Mouse (Mus musculus): ENCODE results near the gene Prorsd1.
"Not testable (repeated sequence)": the region's sequence is repeated elsewhere in the genome, so short reads cannot be mapped to it uniquely, and the experiment has no call there.

Prorsd1 gene

DNA sequence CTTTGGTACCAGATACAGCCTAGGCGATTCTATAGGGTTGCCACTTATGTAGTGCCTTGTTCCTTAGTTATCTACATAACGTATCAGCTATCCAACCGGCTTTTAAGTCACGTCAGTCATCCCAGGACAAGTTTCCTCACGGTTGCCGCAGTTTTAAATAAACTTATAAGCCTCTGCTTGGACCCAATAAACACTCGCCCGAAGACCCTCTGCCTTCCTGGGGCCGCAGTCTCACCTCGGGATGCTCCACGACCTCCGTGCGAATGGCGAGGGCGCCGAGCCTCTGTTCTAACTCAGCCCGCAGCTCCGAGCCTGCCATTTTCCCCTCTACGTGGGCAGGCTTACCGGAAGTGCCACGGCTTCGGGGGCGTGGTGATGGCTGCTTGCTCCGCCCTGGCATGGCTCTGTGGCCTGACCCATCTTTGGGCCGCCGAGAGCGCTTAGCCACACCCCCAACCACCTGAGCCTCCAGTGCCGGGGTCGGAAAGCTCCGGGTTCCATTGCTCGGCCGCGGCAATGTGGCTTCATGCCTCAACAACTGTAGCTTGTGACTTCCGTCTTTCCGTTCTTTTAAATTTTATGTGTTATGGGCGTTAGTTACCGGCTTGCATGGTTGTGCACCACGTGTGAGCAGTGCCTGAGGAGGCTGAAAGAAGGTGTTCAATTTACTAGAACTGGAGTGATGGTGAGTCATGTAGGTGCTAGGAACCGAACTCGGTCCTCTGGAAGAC lies at the start of gene Prorsd1:
Gene Prorsd1 (minus strand): TSS at position 352 of the 731 bp plus-strand sequence.
- peak; percentile 77 to 85 for DNase-seq (ENCODE audit: low read depth in 1 of 2, low spot score in 2 of 2)

DNA sequence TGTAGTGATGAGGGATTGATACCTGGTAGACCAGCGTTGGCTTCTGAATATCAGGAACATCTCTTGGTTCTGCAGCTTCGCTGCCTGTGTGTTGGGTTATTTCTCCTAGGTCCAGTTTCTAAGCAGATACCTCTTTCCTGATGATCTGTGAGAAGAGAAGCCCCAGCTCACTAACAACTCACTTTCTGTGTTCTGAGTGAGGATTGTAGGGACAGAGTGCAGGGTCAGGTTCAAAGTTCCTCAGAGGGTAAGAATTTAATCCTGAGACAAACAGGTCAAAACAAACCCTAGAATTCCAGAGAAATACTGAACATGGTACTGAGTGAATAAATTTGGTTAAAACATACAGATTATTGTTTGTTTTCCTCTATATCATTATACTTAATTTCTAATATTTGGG lies 48.6 kb upstream of the Prorsd1 start:
- no peak for DNase-seq (ENCODE audit: low read depth in 1 of 2, low spot score in 2 of 2)

DNA sequence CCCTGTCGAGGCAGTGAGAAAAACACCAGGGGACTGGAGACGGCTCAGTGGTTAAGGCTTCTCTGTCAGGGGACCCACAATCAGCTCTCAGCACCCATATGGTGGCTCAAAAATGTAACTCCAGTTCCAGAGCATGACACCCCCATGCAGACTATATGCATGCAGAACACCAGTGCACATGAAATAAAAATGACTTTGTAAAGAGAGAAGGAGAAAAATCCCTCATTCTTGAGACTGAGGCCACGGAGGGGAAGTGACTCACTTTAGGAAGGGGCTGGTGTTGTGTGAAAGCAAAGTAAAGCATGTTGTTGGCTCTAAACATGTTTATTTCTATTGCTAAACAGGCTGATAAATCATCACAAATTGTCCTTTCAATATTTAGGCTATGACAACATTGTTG lies 46.2 kb upstream of the Prorsd1 start:
- DNase-seq (ENCODE audit: low read depth in 1 of 2, low spot score in 2 of 2): no peak

DNA sequence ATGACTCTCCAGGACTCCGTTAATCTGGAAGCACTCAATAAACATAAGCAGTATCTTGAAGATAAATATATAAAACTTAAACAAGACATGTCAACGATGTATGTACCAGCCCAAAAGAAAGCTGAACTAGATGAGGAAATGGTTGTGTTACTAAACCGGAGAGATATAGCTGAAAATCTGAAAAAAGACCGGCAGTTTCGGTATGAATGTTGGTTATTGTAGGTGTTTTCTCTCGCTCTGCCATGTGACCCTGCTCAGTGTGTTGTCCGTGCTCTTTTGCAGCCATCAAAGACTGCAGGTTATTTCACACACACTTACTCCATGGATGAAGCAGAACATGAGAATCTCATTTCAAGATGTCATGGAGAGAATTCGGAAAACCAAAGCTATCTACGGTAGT lies 45.6 kb upstream of the Prorsd1 start:
- no peak for DNase-seq (ENCODE audit: low read depth in 1 of 2, low spot score in 2 of 2)

DNA sequence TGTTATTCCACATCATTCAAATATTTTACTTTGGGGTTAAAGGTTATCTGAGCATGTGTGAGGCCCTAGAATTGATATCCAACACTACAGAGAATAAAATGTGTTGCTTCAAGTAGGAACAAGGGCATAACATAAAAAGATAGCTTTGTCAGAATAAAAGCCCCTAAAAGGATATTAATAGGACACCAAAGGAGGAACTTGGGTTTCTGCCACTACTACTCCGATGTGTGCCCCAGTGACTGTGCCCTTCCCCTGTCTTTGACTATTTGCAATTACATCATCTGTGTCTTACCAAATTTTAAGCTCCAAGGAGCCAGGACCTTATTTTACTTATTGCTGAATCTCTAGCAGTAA lies 34.6 kb upstream of the Prorsd1 start:
- peak in 1 of 2 experiments; percentile 9 for DNase-seq (ENCODE audit: low read depth in 1 of 2, low spot score in 2 of 2)

DNA sequence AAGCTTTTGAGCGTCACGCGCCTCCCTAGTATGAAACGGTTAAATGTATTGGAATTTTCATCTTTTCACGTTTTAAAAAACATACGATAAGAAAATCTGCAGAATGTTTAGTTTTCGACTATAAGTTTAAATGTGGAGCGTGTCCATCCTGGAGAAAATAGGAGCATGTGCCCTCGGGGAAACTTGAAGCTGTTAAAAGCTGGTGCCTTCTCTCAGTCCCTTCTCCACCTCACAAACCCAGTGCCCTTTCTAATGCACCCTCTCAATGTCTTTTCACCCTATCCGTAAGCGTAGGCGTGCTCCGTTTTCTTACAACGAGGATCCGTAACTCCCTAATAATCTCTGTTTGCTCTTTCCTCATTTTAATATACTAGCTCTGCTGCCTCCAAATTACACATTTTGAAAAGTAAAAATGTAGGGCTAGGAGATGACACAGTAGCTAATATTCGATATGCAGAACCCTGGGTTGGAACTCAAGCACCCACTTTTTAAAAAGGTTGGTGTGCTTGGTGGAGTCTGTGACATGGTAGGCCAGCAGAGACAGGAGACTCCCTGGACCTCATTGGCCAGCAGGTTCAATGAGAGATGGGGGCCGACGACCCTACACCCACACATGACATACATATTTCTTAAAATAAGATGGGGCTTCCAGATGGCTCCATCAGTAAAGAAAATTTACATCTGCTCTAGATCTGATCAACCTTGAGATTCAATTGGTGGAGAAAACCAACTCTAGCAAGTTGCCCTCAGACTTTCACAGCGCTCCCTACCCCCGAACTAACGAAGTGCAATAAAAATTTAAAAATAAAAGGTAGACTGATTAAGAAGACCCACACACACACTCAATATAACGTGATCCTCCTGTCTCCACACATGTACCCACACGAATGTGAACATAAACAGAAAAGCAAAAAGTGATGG lies 33.9 kb upstream of the Prorsd1 start:
- no peak for DNase-seq (ENCODE audit: low read depth in 1 of 2, low spot score in 2 of 2)

DNA sequence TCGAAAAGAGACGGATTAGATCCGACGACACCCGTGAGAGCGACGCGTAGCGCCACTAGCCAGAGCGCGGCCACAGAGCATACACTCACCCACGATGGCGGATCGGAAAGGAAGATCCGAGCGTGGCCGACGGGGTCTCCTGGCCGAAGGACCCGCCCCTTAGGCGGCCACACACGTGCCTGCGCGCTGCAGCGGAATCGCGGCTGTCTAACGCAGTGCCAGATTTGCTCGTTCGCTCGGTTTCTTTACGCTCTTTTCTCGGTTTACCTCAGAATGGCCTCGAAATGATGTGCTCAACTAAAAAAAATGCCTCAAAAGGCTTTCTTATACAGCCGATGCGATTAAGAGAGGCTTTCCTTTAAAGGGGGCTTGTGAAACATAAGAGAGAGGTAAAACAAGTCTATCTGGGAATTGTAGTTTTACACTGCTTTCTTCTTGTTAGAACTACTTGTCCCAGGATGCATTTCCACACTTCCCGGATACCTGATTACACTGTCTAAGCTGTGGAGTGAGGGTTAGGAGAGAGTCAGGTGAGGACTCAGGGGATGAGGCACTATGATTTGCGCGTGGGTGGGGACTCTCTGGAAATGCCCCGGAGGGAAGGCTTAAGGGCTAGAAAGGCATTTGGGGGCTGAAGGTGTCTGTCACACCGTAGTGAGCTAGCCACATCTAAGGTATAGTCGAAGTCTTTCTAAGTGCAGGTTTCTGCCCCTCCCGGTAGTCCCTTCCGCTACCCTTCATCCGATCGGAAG lies 33.1 kb upstream of the Prorsd1 start, which contains the start of the genes Clhc1 and Rps27a:
Gene Clhc1 (plus strand): TSS at position 199 of the 752 bp plus-strand sequence.
Gene Rps27a (minus strand): TSS at position 358 of the 752 bp plus-strand sequence.
- peak; percentile 76 to 91 for DNase-seq (ENCODE audit: low read depth in 1 of 2, low spot score in 2 of 2)

DNA sequence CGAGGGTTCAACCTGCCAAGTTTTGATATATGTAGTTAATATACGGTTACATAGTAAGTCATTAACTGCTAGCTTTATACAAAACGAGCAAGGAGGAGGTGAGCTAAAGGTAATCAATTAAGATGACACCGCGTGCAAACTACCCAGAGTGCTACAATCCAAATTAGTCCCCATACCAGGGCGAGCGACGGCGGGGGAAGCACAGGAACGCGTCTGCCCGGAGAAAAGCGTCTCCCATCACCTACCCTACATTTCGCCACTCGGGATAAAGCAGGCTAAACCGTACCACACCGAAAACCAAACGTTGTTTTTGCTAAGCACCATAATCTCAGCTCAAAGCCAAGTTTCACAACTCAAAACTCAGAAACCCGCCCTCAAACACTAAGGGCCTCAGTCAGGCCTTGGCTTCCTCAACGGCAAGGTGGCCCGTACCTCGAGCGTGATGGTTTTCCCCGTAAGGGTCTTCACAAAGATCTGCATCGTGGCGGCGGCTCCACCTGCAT lies 32.5 kb upstream of the Prorsd1 start:
- no peak for DNase-seq (ENCODE audit: low read depth in 1 of 2, low spot score in 2 of 2)

DNA sequence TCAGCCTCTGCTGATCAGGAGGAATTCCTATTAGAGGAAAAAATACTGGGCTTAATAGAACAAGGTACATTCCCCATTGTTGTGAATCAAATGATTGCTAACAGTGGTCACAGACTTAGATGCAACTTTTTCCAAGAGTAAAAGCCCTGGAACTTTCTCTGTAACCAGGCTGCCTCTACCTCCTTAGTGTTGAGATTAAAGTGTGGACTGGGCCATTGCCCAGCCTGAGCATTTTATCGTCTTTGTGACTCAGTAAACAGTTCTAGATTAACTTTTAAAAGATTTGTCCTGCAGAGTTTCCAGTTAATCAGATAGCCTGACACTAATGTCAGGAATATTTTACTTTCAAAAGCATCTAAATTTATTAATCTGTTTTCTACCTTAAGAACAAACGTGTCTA lies 31.9 kb upstream of the Prorsd1 start:
- DNase-seq (ENCODE audit: low read depth in 1 of 2, low spot score in 2 of 2): no peak

DNA sequence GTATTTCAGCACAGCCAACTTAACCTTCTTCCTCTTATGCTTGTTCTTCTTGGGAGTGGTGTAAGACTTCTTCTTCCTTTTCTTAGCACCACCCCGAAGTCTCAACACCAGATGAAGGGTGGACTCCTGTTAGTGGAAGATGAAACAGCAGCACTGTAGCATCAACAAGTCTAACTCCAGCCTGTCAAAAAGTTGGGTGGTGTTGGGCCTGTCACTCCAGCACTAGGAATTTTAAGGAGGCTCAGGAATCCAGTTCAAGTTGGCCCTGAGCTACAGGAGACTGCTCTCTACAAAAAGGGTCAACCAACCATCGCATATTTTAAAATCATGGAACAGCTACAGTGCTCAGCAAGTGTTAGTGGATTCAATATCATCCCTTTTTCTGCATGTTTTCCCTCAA lies 31.5 kb upstream of the Prorsd1 start:
- not testable (repeated sequence) for DNase-seq (ENCODE audit: low read depth in 1 of 2, low spot score in 2 of 2)

DNA sequence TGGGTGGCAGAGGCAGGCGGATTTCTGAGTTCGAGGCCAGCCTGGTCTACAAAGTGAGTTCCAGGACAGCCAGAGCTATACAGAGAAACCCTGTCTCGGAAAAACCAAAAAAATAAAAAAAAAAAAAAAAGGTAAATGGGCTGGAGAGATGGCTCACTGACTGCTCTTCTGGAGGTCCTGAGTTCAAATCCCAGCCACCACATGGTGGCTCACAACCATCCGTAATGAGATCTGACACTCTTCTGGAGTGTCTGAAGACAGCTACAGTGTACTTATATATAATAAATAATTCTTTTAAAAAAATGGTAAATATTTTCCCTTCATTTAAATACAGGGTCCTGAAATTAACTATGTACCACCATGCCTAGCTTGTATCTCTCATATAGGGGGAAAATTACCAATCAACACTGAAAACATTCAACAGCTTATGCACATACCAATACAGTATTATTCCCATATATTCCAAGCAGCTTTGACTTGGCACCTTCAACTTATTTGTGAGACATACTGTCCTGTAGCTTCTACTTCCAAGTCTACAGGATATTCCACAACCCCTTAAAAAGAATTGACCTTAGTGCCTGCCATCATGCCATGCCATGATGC lies 30.4 kb upstream of the Prorsd1 start:
- not testable (repeated sequence) for DNase-seq (ENCODE audit: low read depth in 1 of 2, low spot score in 2 of 2)

DNA sequence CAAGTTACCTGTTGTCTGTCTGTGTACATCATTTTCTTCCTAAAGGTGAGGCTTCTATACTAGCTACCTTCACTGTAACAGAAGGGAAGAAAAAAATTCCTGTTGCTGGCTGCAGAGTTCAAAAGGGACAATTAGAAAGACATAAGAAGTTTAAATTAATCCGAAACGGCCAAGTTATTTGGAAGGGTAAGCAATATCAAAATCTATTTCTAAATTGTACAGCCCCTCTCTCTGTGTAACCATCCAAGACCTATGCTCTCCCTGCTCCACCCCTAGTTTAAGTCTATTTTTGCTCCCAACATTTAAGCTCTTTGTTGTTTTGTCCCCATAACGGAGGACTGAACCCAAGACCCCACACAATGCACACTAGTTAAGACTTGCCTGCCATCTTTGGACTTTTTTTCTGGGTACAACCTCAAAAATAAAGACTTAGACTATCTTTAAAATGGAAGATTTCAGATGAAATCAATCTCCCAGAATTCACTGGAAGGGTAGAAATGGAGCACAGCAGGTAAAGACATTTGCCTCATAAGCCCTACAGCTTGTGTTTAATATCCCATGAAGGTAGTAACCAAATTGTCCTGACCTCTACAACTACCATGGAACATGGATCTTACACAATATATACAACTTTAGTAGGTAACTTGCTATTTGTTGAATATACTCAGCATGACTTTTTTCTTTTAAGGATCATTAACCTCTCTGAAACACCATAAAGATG lies 29.6 kb upstream of the Prorsd1 start:
- no peak for DNase-seq (ENCODE audit: low read depth in 1 of 2, low spot score in 2 of 2)

DNA sequence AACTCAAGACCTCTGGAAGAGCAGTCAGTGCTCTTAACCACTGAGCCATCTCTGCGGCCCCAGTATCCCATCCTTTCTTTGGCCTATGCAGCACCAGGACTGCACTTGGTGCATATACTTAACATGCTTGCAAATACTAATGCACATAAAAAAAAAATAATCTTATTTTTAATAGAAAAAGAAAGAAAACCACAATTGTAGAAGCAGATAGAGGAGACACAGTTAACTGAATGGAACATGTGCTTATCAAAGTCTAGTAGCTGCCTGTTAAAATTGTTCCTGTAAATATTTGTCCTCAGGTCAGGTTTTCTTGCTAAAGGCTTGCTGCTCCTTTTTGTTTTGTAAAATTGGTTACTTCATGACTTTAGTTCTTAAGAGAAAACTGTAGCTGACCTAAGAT lies 23.4 kb upstream of the Prorsd1 start:
- DNase-seq (ENCODE audit: low read depth in 1 of 2, low spot score in 2 of 2): no peak

DNA sequence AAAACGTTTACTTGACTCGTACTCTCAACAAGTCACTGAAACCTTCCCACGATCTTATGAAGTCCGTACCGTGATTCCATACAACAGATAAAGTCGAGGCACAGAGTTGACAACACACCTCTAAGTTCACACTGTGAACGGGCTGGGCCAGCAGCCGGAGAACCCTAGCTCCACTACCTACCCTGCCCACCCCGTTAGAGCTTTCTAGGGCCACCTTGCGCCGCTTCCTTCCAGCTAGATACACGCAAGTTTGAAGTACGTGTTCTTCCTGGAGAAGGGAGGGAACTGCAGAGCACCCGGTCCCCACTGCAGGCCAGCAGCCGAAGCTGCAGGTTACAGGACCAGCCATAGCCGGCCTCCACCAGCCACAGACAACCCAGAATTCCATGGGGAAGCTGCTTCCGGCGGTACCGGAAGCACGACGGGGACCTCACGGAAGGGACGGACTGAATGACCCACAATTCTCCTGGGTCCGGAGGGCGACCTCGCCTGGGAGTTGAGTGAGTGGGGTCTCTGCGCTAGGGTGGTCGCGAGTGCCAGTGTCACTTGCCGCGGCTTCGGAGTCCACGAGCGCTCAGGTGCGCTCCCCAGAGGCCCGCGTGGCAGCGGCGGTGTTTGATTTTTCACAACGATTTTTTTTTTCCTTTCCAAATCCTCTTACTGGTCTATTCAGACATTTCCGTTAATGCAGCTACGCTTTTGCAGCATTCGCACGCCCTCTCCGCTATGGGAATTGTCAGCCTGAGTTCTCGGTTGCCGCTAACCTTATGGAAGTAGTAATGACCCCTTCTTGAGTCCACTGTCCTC lies 11.4 kb upstream of the Prorsd1 start, which contains the start of gene Mtif2:
Gene Mtif2 (plus strand): TSS at position 421 of the 807 bp plus-strand sequence.
- DNase-seq (ENCODE audit: low read depth in 1 of 2, low spot score in 2 of 2): peak; percentile 4 to 28

DNA sequence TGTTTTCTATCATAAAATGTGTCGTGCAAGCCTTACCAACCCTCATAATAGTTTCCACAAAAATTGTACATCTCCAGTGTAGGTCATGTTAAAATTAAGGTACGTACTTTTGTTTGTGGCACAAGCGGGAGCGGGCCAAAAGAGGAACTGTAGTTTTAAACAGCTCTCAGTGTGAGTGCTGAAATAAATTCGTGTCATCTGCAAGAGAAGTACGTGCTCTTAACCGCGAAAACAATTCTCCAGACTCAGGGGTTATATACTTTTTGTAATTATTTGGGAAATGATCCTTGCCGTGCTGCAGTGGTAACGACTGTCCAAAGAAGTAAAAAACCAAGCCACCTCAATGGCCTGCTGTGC lies 530 bp downstream of the Prorsd1 start:
- DNase-seq (ENCODE audit: low read depth in 1 of 2, low spot score in 2 of 2): no peak

DNA sequence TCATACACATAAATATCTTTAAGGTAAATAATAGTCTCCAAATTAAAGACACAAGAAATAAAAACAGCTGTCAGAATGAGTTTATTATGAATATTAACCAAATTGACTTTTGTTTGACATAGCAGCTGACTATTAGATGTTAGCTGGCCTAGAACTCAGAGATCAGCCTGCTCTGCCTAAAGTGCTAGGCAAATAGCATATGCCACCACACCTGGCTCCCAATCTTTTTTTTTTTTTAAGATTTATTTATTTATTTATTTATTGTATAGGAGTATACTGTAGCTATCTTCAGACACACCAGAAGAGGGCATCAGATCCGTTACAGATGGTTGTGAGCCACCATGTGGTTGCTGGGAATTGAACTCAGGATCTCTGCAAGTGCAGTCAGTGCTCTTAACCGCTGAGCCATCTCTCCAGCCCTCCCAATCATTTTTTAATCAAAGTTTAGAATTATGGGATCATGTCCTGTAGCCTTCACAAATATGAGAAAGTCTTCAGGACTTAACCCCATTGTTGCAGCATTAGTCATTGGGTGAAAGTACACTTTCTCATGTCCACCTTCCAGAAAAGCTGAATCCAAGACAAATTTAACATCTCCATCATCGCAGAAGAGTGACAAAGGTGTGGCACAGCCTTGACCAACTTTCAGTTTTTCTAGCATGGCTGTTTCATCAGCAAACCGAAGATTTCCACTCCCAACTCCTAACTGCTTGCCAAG lies 1.9 kb downstream of the Prorsd1 start:
- no peak for DNase-seq (ENCODE audit: low read depth in 1 of 2, low spot score in 2 of 2)

DNA sequence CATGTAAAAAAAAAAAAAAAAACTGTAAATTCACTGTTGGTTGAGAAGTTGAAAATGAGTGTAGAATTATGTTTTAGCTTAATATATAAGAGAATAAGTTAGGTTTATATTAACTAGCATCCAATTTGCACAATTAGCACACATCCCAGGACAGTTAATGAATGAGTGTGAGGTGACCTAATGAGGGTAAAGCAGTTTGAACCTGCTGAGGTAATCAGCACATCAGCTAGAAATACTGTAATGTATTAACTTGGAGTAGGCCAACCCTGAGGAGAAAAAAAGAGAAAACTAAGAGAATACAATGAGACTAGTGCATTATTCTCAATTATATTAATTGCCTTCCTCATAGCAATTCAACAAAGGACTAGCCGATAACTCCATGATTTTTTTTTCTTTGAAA lies 5.4 kb downstream of the Prorsd1 start:
- DNase-seq (ENCODE audit: low read depth in 1 of 2, low spot score in 2 of 2): no peak

DNA sequence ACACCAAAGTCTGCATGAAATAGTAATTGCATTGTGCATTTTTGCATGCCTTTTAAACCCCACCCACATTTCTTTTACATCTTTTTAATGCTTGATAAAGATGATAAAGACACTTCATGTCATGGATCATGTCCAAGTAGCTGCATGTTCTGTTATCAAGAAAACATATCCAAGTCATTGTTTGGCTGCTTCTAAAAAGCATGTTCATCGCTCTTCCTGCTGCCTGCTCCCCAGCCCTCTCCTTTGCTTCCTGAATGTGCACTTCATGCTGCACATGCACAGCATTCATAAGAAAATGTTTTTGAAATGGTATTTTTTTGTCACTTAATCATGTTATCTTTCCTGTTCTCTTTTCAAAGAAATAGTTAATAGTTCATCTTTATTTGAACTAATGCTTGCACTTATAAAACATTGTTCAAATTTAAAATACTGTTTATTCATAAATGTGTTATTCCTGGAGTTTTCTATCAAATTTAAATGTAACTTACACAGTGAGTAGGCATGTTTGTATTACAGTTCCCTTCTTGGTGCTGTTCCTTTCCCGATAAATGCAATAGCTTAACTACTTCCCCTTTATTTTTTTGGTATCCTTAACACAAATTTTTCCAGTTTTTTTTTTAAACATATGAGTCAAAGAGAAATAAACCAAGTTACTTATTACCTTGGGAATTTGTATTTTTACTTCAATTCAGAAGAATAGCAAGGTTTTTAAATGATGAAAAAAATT lies 9.8 kb downstream of the Prorsd1 start:
- no peak for DNase-seq (ENCODE audit: low read depth in 1 of 2, low spot score in 2 of 2)

Data from monocyte, adult 2 months (primary cell).